ENCODE assay signal across 21 mouse cellular contexts in genomic region chrX:77414156-77414555, GRCm38 (mm10).
DNase-seq lines count a peak whose midpoint lies in the region; ATAC-seq and TF ChIP-seq lines count a peak whose summit lies in the region.
"Had no signal": no experiment of that assay in that cellular context is flagged by ENCODE, and none has a peak within 500 bp of the region (broad histone marks: within the 10 kb centered on the region; RNA-seq: fewer than 3 reads in every experiment).

No protein-coding gene starts in this region.

- no peaks in the 10 kb centered on the region for H3K27me3 ChIP-seq in heart, embryonic 13.5 days (replicated peaks)
- H3K27me3 ChIP-seq in lung, embryonic 15.5 days, result no peaks in the 10 kb centered on the region
- H3K27me3 ChIP-seq: forebrain, embryonic 13.5 days; limb, embryonic 12.5 days; stomach, embryonic 15.5 days had no signal

- H3K4me2 ChIP-seq in heart, embryonic 13.5 days, result no peak overlapping the region
- H3K4me2 ChIP-seq in lung, embryonic 15.5 days, result no peak overlapping the region
- H3K4me2 ChIP-seq: forebrain, embryonic 13.5 days; heart, embryonic 11.5 days; limb, embryonic 12.5 days; stomach, embryonic 15.5 days had no signal

- H3K4me1 ChIP-seq in heart, embryonic 13.5 days, result no peaks in the 10 kb centered on the region
- H3K4me1 ChIP-seq in lung, embryonic 15.5 days, result no peaks in the 10 kb centered on the region
- peaks cover 3% of the 10 kb centered on the region; the same call in 1 of the 2 replicates for H3K4me1 ChIP-seq in embryonic fibroblast, embryonic 13.5 days (ENCODE audit: control insufficient read depth, insufficient read depth, low read length)
- H3K4me1 ChIP-seq: forebrain, embryonic 13.5 days; limb, embryonic 12.5 days; midbrain, embryonic 10.5 days; stomach, embryonic 15.5 days had no signal

- no peak for DNase-seq in heart, postnatal 4 days
- DNase-seq in lung, postnatal 14 days, result no peak
- DNase-seq in layer of hippocampus, adult 11-12 months (ENCODE audit: low spot score), result no peak
- DNase-seq in thymus, postnatal 25 days, result no peak
- DNase-seq: adrenal gland, postnatal 36 days; cerebellum, adult 2 months; kidney, postnatal 14 days; thymus, adult 18-20 months had no signal

- ATAC-seq in heart, embryonic 13.5 days (ENCODE audit: extremely low read depth, insufficient number of reproducible peaks, low FRiP score, low TSS enrichment), result no peak
- peak; percentile 64; the same call in 1 of the 2 replicates for ATAC-seq in lung, embryonic 15.5 days (ENCODE audit: borderline replicate concordance, extremely low read depth, low FRiP score, low TSS enrichment)
- peak; percentile 80 for ATAC-seq in megakaryocyte progenitor cell, adult 5-6 weeks (replicated peaks; ENCODE audit: poor library complexity)
- ATAC-seq: forebrain, embryonic 13.5 days; hindbrain, embryonic 16.5 days; intestine, embryonic 16.5 days had no signal

- H3K9me3 ChIP-seq in heart, embryonic 13.5 days, result no peaks in the 10 kb centered on the region
- H3K9me3 ChIP-seq in lung, embryonic 15.5 days, result no peaks in the 10 kb centered on the region
- H3K9me3 ChIP-seq: forebrain, embryonic 13.5 days; limb, embryonic 12.5 days; midbrain, embryonic 10.5 days; stomach, embryonic 15.5 days had no signal

- TF ChIP-seq CTCF in embryonic fibroblast, embryonic 13.5 days (IDR thresholded peaks at IDR 0.05; ENCODE audit: borderline replicate concordance, insufficient read depth, low read length), result no peak

- H3K4me3 ChIP-seq in heart, embryonic 13.5 days, result no peak overlapping the region
- no peak overlapping the region for H3K4me3 ChIP-seq in lung, embryonic 15.5 days
- H3K4me3 ChIP-seq in embryonic fibroblast, embryonic 13.5 days (ENCODE audit: insufficient read depth, low read length), result no peak overlapping the region
- H3K4me3 ChIP-seq: erythroblast, embryonic 14.5 days; forebrain, embryonic 13.5 days; limb, embryonic 12.5 days; midbrain, embryonic 10.5 days; stomach, embryonic 15.5 days had no signal

- 0 out of 2 replicates have a peak overlapping the region, but pooled peaks have one; percentile 24 for H3K27ac ChIP-seq in heart, embryonic 13.5 days (replicated peaks)
- H3K27ac ChIP-seq in lung, embryonic 15.5 days, result peak overlapping the region; percentile 53; the same call in 1 of the 2 replicates
- peak overlapping the region; percentile 88 for H3K27ac ChIP-seq in embryonic fibroblast, embryonic 13.5 days (ENCODE audit: insufficient read depth, low read length)
- H3K27ac ChIP-seq: forebrain, embryonic 13.5 days; limb, embryonic 12.5 days; liver, embryonic 14.5 days; midbrain, embryonic 10.5 days; stomach, embryonic 15.5 days had no signal

- no peak overlapping the region for H3K9ac ChIP-seq in heart, embryonic 13.5 days
- no peak overlapping the region for H3K9ac ChIP-seq in lung, embryonic 15.5 days
- H3K9ac ChIP-seq: forebrain, embryonic 13.5 days; limb, embryonic 12.5 days; liver, embryonic 14.5 days; stomach, embryonic 15.5 days had no signal

- no peaks in the 10 kb centered on the region for H3K36me3 ChIP-seq in heart, embryonic 13.5 days
- H3K36me3 ChIP-seq in lung, embryonic 15.5 days, result no peaks in the 10 kb centered on the region
- H3K36me3 ChIP-seq: limb, embryonic 12.5 days; midbrain, embryonic 10.5 days; stomach, embryonic 15.5 days had no signal

- TF ChIP-seq POLR2A in embryonic fibroblast, embryonic 13.5 days (IDR thresholded peaks at IDR 0.05; ENCODE audit: low read depth, low read length), result no peak

Comparison
In these comparisons a context has a peak if more than half of its experiments do, and no peak if none do; other contexts are left out.
1. H3K27ac ChIP-seq: peak in every context shown above with its lines; median percentile 88 in embryonic fibroblast, embryonic 13.5 days; 53 in lung, embryonic 15.5 days; 24 in heart, embryonic 13.5 days.